Mouse (Mus musculus): ENCODE data around the gene Arid3c. TPM values are rescaled to one million over a fixed set of nuclear protein-coding genes. Genes with fewer than 3 reads are reported as not detected.
"Not testable (repeated sequence)": the region's sequence is repeated elsewhere in the genome, so short reads cannot be mapped to it uniquely, and the experiment has no call there.

The Arid3c gene
- polyA plus RNA-seq, 1 experiment from 2014 or later, result not detected

DNA sequence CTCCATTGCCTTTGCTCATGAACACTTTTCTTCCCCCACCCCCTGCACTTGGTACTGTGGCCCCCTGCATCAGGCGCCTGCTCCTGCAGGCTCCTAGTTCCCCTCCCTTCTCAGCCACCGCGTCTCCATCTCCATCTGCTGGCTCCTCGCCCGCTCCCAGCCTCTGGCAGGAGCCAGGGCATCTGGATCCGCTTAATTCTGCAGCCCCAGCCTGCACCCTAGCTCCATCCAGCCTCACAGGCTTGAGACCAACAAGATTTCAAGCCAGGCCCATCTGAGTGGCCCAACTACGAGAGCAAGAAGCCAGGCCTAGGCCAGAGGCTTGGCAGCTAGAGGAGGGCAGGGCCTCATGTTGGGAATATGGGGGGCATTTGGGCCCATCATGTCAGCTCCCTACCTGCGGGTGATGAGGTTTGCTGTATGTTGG, 31.8 kb upstream of the Arid3c start:
- Histone ChIP-seq H3K27ac (replicated peaks; ENCODE audit: low read depth, low read length) (peak overlapping the region; percentile 97), H3K4me1 (ENCODE audit: control insufficient read depth, insufficient read depth, low read length) (peaks cover 25% of the 10 kb centered on the region), H3K9ac (ENCODE audit: low read length) (peak overlapping the region; percentile 45), H3K4me2 (ENCODE audit: low read depth, severe bottlenecking) (peak overlapping the region; percentile 90), H3K4me3 (ENCODE audit: low read depth, low read length) (peak overlapping the region; percentile 26)
- H3K36me3 ChIP-seq (ENCODE audit: control insufficient read depth, insufficient read depth, low read length); H3K27me3 ChIP-seq (ENCODE audit: control insufficient read depth, insufficient read depth, low read length); H3K9me3 ChIP-seq (ENCODE audit: control insufficient read depth, low read length): not testable (repeated sequence)
- peak; percentile 75; the same call in 1 of the 2 replicates for ATAC-seq (ENCODE audit: insufficient number of reproducible peaks, low FRiP score, low TSS enrichment, low read depth)
- 10% methylated on average over 8 of the region's 8 CpGs for WGBS
- DNase-seq (ENCODE audit: low spot score), result peak; percentile 84

DNA sequence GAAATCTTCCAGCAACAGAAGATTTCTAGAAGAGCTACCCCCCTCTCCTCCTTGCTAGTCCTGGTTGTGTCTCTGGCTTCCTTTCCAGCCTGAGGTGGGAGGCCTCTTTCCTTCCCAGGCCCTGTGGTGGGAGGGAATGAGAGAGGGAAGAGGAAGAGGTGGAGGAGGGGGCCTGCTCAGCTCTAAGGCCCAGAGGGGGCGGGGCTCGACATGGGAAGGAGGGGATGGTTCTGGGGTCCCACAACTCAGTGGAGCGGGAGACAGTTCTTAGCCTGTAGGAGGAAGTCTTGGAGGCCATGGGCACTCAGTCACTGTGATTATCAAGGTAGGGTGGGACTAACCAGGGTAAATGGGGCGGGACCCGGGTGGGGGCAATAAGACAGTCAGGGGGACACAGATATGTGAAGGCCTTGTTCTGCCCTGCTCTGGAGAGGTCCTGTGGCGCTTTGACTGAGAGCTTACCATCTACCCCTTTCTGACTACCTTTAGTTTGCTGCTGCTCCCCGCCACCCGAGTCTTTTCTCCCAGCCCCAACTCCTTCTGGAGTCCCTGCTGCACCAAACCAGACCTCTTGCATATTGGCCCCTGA, 31.3 kb upstream of the Arid3c start:
- DNase-seq (ENCODE audit: low spot score), result peak; percentile 84
- Histone ChIP-seq H3K36me3 (ENCODE audit: control insufficient read depth, insufficient read depth, low read length) (peaks cover 2% of the 10 kb centered on the region; the same call in 1 of the 2 replicates), H3K27me3 (ENCODE audit: control insufficient read depth, insufficient read depth, low read length) (no peaks in the 10 kb centered on the region), H3K4me2 (ENCODE audit: low read depth, severe bottlenecking) (peak overlapping the region; percentile 90), H3K4me1 (ENCODE audit: control insufficient read depth, insufficient read depth, low read length) (peaks cover 25% of the 10 kb centered on the region), H3K27ac (replicated peaks; ENCODE audit: low read depth, low read length) (peak overlapping the region; percentile 97), H3K9ac (ENCODE audit: low read length) (peak overlapping the region; percentile 45), H3K9me3 (ENCODE audit: control insufficient read depth, low read length) (no peaks in the 10 kb centered on the region), H3K4me3 (ENCODE audit: low read depth, low read length) (peak overlapping the region; percentile 26)
- 12% methylated on average over 8 of the region's 8 CpGs for WGBS
- peak; percentile 82 for ATAC-seq (ENCODE audit: insufficient number of reproducible peaks, low FRiP score, low TSS enrichment, low read depth)

DNA sequence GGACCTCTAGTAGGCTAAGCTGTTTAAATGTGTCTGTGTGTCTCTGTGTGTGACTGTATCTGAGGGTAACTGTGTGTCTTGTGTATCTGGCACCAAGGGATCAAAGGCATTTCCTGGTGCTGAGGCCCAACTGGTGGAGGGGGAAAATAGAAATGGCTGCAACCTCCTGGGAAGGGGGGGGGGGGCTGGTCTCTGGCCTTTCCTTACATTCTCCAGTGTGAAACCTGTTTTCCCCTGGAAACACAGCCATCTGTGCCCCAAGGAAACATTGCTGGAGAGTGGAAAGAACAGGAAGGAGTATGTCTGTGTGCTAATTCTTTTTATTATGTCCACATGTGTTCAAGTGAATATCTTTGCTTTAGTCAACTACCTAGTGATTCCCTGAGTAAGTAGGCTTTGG, 30.7 kb upstream of the Arid3c start:
- ATAC-seq (ENCODE audit: insufficient number of reproducible peaks, low FRiP score, low TSS enrichment, low read depth), result no peak
- peaks cover 2% of the 10 kb centered on the region; the same call in 1 of the 2 replicates for H3K36me3 ChIP-seq (ENCODE audit: control insufficient read depth, insufficient read depth, low read length)
- DNase-seq (ENCODE audit: low spot score), result peak; percentile 41
- peak overlapping the region; percentile 90 for H3K4me2 ChIP-seq (ENCODE audit: low read depth, severe bottlenecking)
- H3K9me3 ChIP-seq (ENCODE audit: control insufficient read depth, low read length), result no peaks in the 10 kb centered on the region
- H3K4me1 ChIP-seq (ENCODE audit: control insufficient read depth, insufficient read depth, low read length), result peaks cover 25% of the 10 kb centered on the region
- H3K27ac ChIP-seq (replicated peaks; ENCODE audit: low read depth, low read length), result peak overlapping the region; percentile 97
- H3K4me3 ChIP-seq (ENCODE audit: low read depth, low read length), result peak overlapping the region; percentile 48
- H3K27me3 ChIP-seq (ENCODE audit: control insufficient read depth, insufficient read depth, low read length), result no peaks in the 10 kb centered on the region
- peak overlapping the region; percentile 13; the same call in 1 of the 2 replicates for H3K9ac ChIP-seq (ENCODE audit: low read length)

DNA sequence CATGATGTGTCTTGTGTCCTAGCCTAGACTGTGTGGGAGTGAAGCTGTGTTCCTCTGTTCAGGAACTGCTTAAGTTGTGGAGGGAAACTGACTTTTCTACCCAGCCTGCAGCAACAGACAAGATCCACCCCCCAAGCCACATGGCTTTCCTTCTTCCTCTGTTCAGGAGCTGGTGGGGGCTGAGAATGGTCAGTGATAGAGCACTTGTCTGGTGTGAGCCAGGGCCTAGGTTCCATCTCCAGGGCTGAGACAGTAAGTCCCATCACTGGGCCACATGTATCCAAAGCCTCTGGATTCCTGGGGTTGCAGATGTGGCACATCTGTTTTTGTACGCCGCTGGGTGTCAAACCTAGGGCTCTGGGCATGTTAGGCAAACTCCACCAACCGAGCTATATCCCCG, 30.0 kb upstream of the Arid3c start:
- H3K27ac ChIP-seq (replicated peaks; ENCODE audit: low read depth, low read length), result peak overlapping the region; percentile 97
- H3K4me3 ChIP-seq (ENCODE audit: low read depth, low read length), result peak overlapping the region; percentile 48
- H3K27me3 ChIP-seq (ENCODE audit: control insufficient read depth, insufficient read depth, low read length), result no peaks in the 10 kb centered on the region
- H3K4me2 ChIP-seq (ENCODE audit: low read depth, severe bottlenecking), result peak overlapping the region; percentile 90
- peaks cover 2% of the 10 kb centered on the region; the same call in 1 of the 2 replicates for H3K36me3 ChIP-seq (ENCODE audit: control insufficient read depth, insufficient read depth, low read length)
- H3K9ac ChIP-seq (ENCODE audit: low read length), result peak overlapping the region; percentile 62
- DNase-seq (ENCODE audit: low spot score), result no peak
- peak; percentile 33; the same call in 1 of the 2 replicates for ATAC-seq (ENCODE audit: insufficient number of reproducible peaks, low FRiP score, low TSS enrichment, low read depth)
- no peaks in the 10 kb centered on the region for H3K9me3 ChIP-seq (ENCODE audit: control insufficient read depth, low read length)
- 67% methylated on average over 4 of the region's 4 CpGs for WGBS
- H3K4me1 ChIP-seq (ENCODE audit: control insufficient read depth, insufficient read depth, low read length), result peaks cover 31% of the 10 kb centered on the region

DNA sequence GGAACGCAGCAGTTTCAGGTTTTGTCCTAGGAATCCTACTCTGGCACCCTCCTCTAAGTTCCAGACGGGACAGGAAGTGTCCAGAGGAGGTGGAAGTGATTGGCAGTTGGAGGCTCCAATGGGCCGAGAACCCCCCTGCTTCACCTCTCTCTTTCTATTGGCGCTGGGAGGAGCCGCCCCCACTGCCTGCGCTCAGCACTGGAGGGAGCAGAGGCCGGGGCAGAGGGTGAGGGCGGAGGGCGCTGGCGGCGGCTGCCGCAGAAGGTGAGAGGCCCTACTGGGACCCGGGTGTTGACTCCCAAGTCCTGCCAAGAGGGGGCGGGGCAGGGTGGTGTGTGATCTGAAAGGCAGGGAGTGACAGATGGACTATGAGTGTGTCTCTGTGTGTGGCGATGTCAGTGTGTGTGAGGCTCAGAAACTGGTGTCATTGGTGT, 29.4 kb upstream of the Arid3c start:
- Histone ChIP-seq H3K27ac (replicated peaks; ENCODE audit: low read depth, low read length) (peak overlapping the region; percentile 97), H3K4me3 (ENCODE audit: low read depth, low read length) (peak overlapping the region; percentile 48), H3K9ac (ENCODE audit: low read length) (peak overlapping the region; percentile 62), H3K9me3 (ENCODE audit: control insufficient read depth, low read length) (no peaks in the 10 kb centered on the region), H3K36me3 (ENCODE audit: control insufficient read depth, insufficient read depth, low read length) (peaks cover 2% of the 10 kb centered on the region; the same call in 1 of the 2 replicates), H3K4me2 (ENCODE audit: low read depth, severe bottlenecking) (peak overlapping the region; percentile 90), H3K27me3 (ENCODE audit: control insufficient read depth, insufficient read depth, low read length) (no peaks in the 10 kb centered on the region), H3K4me1 (ENCODE audit: control insufficient read depth, insufficient read depth, low read length) (peaks cover 31% of the 10 kb centered on the region)
- DNase-seq (ENCODE audit: low spot score) (peak; percentile 93), ATAC-seq (ENCODE audit: insufficient number of reproducible peaks, low FRiP score, low TSS enrichment, low read depth) (peak; percentile 85)
- under 1% methylated on average over 15 of the region's 15 CpGs for WGBS

DNA sequence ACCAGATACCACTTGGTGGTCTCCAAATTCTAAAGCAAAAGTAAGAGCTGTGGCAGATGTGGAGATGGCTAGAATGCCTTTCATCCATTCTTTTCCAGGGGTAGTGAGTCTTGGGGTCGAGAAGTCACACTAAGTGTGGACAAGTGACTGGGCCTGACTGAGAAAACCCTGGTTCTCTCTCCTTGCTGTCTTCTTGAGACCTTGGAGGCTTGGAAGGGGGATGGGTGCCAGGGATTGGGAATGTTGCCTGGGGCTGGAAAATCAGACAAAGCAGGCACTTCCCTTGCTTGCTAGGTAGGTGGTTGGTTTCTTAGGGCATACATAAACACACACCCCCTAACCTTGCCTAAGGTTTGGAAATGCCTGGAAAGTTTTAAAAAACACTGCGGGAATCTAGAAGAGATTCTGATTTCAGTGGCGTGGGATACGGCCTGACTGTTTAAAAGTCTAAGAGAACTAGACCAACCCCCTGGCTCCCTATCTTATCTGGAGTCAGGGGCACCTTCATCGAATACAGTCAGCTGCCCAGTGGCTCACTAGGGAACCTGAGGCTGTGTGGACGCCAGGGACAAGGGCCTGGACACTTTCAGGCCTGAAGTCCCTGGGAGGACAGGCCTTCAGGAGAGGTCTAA, 28.8 kb upstream of the Arid3c start:
- Histone ChIP-seq H3K4me1 (ENCODE audit: control insufficient read depth, insufficient read depth, low read length) (peaks cover 31% of the 10 kb centered on the region), H3K4me3 (ENCODE audit: low read depth, low read length) (peak overlapping the region; percentile 48), H3K9me3 (ENCODE audit: control insufficient read depth, low read length) (no peaks in the 10 kb centered on the region), H3K4me2 (ENCODE audit: low read depth, severe bottlenecking) (peak overlapping the region; percentile 90), H3K27ac (replicated peaks; ENCODE audit: low read depth, low read length) (peak overlapping the region; percentile 97), H3K27me3 (ENCODE audit: control insufficient read depth, insufficient read depth, low read length) (no peaks in the 10 kb centered on the region), H3K36me3 (ENCODE audit: control insufficient read depth, insufficient read depth, low read length) (peaks cover 2% of the 10 kb centered on the region; the same call in 1 of the 2 replicates), H3K9ac (ENCODE audit: low read length) (peak overlapping the region; percentile 62)
- ATAC-seq (ENCODE audit: insufficient number of reproducible peaks, low FRiP score, low TSS enrichment, low read depth) (no peak), DNase-seq (ENCODE audit: low spot score) (no peak)
- 36% methylated on average over 6 of the region's 6 CpGs for WGBS

DNA sequence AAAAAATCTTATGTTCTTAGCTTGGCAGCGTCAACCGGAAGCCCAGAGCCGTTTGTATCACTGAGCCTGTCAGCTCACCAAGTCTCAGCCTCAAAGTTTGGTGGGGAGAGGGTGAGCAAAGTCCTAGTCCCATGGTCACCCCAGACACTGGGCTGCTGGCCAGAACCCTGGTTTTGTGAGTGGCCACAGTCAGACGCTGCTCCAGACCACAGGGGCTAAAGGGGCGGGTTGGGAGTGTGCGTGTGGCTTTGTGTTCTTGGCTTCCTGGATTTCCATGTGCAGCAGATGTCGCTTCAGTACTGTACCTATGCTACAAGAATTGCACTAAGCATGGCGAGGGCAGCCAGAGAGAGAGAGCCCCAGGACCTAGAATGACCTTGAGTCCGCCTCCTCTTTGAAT, 28.3 kb upstream of the Arid3c start:
- Histone ChIP-seq H3K36me3 (ENCODE audit: control insufficient read depth, insufficient read depth, low read length) (peaks cover 2% of the 10 kb centered on the region; the same call in 1 of the 2 replicates), H3K4me3 (ENCODE audit: low read depth, low read length) (no peak overlapping the region), H3K4me1 (ENCODE audit: control insufficient read depth, insufficient read depth, low read length) (peaks cover 31% of the 10 kb centered on the region), H3K27ac (replicated peaks; ENCODE audit: low read depth, low read length) (no peak overlapping the region), H3K4me2 (ENCODE audit: low read depth, severe bottlenecking) (no peak overlapping the region), H3K27me3 (ENCODE audit: control insufficient read depth, insufficient read depth, low read length) (no peaks in the 10 kb centered on the region), H3K9ac (ENCODE audit: low read length) (no peak overlapping the region), H3K9me3 (ENCODE audit: control insufficient read depth, low read length) (no peaks in the 10 kb centered on the region)
- DNase-seq (ENCODE audit: low spot score), result no peak
- 89% methylated on average over 9 of the region's 9 CpGs for WGBS
- ATAC-seq (ENCODE audit: insufficient number of reproducible peaks, low FRiP score, low TSS enrichment, low read depth), result no peak

DNA sequence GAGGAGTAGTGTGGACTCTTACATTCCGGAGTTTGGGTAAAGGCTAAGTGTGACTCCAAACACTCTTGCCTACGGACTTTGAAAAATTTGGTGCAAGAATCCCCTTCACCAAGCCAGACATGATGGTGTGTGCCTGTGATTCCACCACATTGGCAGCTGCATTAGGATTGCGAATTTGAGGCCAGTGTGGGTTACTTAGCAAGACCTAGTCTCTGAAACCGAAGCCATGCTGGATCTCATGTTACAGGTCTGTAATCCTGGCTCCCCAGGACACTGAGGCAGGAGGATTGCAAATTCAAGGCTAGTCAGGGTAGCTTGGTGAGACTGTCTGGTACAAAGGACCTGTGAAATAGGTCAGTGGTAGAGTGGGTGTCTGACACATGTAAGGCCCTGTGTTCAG, 27.8 kb upstream of the Arid3c start:
- Histone ChIP-seq H3K27me3 (ENCODE audit: control insufficient read depth, insufficient read depth, low read length) (no peaks in the 10 kb centered on the region), H3K4me3 (ENCODE audit: low read depth, low read length) (no peak overlapping the region), H3K4me2 (ENCODE audit: low read depth, severe bottlenecking) (no peak overlapping the region), H3K9ac (ENCODE audit: low read length) (no peak overlapping the region), H3K9me3 (ENCODE audit: control insufficient read depth, low read length) (no peaks in the 10 kb centered on the region), H3K36me3 (ENCODE audit: control insufficient read depth, insufficient read depth, low read length) (peaks cover 2% of the 10 kb centered on the region; the same call in 1 of the 2 replicates), H3K4me1 (ENCODE audit: control insufficient read depth, insufficient read depth, low read length) (peaks cover 31% of the 10 kb centered on the region), H3K27ac (replicated peaks; ENCODE audit: low read depth, low read length) (no peak overlapping the region)
- 91% methylated on average over 4 of the region's 4 CpGs for WGBS
- DNase-seq (ENCODE audit: low spot score), result no peak
- no peak for ATAC-seq (ENCODE audit: insufficient number of reproducible peaks, low FRiP score, low TSS enrichment, low read depth)
